Mouse (Mus musculus) brain, embryonic 18.5 days (tissue): Measurements from ENCODE around the gene Tmem168.

Experiments used
- DNase-seq: peaks from one replicate; pipeline ENCODE4 v3.0.0-alpha.2; 2012; ENCODE audit warnings: low read depth, low spot score

Gene Tmem168

DNA sequence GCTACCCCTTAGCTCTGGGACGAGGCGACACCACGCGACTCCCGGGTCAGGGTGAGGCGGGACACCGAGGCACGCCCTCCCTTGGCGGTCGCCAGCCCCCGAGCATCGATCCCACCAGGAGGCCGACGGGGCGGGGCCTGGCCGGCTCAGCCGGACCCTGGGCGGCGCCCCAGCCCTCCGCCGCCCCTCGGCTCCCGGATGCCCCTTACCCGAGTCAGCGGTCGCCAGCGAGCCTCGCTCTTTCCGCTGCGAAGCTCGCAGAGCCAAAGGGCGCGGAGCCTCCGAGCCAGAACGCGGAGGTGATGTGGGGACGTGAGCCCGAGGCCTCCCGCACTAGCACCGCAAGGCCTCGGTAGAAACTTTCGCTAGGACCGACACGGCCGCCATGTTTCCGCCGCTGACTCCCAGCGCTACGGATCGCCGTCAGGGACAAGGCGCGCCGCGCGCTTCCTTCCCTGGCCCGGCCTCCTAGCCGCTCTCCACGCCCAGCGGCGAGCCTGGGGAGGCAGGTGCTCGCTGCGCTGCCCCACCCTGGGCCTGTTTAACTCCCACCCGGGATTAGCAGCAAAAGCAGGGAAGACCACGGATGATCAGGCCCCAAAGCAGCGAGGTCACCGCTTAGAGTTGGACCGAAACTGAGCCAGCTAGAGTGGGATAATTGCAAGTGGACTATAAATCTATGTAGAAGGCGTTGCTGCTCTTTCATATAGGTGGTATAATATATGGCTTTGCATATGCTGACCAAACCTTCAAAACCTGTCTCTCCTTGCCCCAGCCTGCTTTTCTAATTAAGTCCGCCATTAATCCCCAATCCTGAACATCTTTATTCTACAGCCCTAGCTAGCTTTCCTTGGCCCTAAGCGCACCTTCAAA, at the start of gene Tmem168:
Gene Tmem168, minus strand, starts transcription at position 480 of the 873 bp plus-strand sequence.
- peak; percentile 76 for DNase-seq

DNA sequence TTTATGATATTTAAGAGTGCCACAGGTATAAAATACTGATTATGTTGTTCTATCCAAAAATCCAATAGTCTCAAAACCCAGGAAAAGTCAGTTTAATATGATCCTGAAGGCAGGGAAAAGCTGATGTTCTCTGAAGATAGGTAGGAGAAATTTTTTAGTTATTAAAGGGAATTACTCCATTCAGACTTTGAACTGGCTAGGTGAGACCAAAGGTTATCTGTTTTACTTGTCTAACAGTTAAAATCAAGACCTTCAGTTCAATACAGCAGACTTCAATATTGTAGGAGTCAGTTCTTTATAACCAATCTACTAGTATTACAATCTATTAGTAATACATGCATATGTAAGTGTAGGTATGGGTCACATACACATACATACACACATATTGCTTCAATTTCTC, 46.2 kb upstream of the Tmem168 start:
- DNase-seq: no peak

DNA sequence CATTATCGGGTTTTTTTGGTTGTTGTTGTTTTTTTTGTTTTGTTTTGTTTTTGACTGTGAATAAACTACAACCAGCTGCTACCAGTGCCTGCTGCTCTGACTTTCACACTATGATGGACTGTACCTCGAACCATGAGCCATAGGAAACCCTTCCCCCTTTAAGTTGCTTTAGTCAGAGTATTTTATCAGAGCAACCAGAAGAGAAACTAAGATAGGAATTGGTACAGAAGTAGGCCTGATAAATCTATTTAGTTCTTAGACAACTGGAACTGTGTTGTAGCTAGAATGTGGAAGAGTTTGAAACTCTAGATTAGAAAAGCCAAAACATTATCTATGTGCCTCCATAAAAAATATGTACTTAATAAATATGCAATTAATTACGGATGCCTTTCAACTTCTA, 44.4 kb upstream of the Tmem168 start:
- DNase-seq: no peak

DNA sequence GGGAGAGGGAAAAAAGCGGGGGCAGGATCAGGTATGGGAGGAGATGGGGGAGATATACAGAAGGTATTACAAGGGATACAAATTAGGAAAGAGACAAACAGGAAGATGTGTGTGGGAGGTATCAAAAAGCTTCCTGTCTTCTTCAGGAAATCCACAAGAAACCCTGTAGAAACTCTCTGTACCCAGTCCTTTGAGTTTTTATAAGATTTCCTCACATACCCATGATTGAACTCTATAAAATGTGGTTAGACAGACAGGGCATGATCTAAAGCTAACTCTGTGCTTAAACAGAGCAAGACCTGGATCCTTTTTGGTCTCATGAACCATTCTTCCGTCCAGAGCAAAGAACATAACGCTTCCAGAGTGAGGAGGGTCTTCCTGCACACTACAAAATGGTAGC, 43.0 kb upstream of the Tmem168 start:
- DNase-seq: no peak

DNA sequence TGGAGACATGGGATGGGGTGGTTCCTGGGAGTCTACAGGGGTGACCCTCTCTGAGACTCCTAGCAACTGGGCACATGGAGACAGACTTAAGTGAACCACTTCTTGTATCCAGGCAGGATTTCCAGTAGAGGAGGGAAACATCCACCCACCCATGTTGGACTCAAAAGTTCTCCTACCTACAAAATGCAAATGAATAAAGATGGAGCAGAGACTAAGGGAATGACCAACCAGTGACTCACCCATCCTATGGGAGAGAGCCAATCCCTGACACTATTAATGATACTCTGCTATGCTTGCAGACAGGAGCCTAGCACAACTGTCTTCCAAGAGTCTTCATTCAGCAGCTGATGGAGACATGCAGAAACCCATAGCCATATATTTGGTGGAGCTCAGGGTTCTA, 40.4 kb upstream of the Tmem168 start:
- DNase-seq: no peak

DNA sequence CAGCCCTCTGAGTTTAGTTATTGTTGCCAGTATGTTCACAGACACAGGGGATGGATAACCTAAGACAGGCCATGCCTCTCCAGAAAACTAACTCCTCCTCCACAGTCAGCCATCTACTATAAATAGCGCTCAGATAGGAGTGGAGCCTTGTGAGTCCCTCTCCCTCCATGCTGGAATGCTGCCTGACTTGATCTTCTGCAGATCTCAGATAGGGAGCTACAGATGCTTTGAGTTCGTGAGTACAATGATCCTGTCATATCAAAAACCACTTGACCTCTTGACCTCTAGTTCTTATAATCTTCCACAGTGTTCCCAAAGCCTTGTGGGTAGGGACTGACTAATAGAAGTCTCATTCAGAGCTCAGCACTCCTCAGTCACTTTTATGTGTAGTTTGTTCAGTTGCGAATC, 28.7 kb upstream of the Tmem168 start:
- DNase-seq: no peak

DNA sequence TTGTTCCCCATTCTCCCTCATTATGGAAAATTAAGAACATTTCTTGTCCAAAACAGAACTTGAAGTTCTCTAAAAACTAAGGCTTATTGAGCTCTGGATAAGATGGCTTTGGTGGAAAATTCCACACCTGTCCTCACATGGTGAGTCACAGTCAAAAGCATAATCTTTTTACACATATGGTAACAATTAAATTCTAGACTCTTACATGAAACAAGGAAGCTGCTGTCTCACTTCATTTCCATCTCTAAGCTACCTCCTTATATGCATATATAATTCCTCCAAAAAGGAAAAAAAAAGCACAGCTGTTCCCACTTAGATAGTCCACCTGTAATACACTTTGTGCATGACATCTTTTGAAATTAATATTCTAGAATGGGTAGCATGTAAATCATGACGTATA, 24.7 kb upstream of the Tmem168 start:
- no peak for DNase-seq

DNA sequence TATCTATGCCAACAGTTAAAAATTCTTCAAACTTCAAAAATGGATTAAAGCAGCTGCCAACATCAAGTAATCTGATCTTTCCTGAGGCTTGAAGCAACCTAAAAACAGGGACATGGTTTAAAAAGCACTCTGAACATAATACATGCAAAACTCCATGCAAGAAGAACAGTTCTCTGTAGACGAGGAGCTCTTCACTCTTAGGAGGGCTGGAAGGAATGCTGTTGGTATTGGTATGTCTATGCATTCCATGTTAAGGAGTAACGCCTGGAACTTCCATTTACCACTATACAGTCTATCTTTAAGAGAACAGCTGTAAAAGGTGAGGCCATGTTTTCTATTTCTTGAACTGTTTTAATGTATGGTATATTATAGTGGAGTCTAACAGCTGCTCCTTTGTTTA, 22.7 kb upstream of the Tmem168 start:
- no peak for DNase-seq

DNA sequence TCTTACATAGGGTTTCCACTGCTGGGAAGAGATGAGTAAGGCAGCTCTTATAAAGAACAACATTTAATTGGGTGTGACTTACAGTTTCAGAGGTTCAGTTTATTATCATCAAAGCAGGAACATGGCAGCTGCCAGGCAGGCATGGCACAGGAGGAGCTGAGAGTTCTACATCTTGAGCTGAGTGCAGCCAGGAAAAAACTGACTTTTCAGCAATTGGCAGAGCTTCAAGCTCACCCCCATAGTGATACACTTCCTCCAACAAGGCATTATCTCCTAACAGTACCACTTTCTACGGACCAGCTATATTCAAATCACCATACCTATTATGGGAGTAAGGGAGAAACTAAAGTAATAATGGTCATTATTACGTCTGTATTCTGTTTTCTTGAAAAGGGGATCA, 11.7 kb upstream of the Tmem168 start:
- DNase-seq: no peak

DNA sequence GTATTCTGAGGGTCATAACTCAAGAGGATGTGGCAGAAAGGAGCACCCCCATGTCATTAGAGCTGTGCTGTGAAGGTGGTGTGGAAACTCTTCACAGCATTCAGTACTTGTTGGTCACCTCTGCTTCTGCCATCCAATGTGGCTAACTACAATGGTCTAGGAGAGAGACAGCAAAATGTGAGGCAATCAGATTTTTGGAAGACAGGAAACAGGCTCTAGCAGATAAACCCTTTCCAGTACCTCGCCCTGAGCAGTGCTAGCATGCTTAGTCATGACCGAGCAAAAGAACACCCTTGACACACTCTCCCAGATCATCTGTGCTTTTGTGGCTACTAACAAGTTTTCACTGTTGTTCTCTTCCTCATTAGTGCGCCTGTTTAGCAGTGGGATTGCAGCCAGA, 9.2 kb upstream of the Tmem168 start:
- no peak for DNase-seq

DNA sequence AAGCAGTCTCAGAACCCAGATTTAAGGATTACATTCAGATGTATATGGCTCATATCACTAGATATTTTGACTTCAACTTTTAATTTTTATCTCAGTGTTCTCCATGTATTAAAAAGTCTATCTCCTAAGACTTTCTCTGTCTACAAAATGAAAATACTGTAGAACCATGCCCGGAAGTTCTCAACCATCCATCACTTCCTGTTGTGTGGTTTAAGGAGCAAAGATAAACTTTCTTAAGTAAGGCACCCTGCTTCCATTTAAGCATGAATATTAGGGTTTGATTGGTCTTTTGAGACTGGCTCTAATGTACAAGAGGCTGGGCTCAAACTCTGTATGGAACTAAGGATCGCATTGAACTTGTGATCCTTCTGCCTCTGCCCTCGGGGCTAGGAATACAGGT, 6.7 kb upstream of the Tmem168 start:
- no peak for DNase-seq

DNA sequence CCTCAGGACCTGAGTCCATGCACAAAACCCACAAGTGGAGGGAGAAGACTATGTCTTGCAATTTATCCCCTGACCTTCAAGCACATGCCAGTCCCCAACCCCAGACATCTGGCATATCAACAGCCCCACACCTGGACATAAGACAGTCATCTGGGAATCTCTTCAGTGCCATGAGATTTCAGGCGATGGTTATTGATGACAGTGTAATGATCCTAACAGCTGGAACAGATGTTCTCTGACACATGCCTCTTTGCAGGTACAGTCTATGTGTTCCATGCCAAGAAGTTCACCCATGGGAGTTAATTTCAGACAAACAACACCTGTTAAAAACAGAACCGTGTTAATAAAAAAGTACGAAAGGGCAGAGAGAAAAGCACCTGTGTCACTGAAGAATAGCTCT, 5.8 kb upstream of the Tmem168 start:
- DNase-seq: no peak

DNA sequence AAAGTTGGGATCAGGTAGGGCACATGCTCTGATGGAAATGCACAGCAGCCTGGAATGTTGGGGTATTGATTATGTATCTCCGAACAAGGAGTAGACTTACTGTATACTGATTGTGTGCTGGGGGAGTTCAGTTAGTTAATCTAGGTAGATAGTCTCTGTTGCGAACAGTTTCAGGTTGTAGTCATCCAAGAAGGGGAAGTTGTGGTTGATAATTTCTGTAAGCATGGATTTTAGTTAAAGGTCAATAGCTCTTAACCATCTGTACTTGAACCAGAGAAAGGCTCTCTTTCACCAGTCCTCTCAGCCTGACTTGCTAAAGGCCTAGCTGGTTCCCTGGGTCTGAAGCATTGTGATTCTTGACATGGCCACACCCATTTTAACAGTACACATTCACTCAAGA, 3.0 kb upstream of the Tmem168 start:
- no peak for DNase-seq

DNA sequence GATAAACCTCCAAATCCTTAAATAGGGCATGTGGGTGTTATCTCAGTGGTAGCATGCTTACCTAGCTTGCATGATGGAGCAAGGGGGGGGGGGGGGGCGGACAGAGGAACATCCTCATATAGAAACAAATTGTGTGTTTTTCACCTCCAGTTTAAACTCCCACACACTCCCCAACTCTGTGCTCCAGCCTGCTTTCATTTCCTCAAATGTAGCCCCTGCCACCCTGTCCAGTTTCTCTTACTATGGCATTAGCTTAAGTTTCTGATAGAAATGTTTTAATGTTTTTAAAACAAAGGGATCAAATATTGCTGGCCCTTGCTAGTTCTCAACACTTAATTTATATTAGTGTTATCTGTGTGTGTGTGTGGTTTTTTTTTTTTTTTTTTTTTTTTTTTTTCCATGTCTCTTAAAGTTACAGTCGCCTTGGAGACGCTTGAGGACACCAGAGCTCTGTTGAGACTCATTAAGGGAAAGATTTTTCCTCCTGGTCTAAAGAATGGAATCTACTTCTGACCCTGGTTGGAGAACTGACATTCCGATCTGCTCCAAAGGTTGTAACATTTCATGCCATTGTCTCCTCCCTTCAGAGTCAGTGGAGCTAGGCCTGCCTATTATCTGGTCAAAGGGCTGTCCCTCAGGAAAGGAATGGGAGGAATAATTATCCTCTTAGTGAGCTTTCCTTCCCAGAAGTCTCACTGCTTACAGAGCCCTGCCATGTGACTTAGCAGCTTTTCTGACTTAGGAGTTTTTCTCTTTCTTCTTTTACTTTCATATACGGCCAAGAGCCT, 1.6 kb upstream of the Tmem168 start:
- no peak for DNase-seq

DNA sequence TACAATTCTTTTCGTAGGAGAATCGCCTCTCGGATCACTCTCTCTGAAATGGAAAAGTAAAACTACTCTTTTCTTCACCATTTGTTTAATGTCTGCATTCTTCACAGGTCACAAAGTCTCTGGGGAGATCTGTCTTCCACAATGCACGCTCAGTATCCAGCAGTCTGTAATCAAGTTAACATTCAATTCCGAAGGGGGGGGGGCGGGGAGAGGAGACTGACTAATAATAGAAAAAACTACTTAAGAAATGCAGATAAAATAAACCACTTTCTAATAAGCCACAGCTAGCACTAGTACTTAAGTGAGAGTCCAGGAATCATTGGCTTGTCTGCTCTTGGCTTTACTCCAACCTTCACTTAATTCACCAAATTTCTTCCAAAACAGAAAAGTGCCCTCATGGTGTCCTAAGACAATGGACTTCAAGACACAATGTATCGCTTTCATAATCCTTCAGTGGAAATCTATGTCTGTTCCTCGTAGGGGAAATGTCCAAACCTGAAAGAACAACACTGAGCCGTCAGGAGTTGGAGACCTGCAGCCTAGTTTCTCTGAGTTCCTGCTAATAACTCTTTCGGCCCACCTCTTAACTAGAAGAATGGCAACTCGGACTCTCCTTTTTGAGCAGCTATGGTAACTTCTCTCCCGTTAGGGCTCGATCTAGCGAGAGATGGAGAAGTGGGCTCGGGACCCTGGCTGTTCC, 829 bp downstream of the Tmem168 start:
- peak; percentile 0 for DNase-seq

DNA sequence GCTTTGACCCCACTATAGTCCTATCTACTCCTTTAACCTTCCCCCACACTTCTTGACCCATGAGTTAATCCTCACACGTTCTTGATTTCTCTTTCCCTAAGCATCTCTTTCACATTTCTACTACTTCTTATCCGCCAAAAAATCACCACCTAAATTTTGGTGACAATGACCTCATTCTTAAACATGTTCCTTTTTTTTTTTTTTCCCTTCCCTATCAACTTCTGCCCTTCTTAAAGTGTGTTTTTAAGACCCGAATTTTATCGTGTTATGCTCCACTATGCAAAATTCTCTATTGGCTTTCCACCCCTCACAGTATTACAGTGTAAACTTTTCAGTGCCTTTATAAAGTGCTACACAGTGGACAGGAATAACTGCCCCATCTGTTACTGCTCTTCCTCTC, 1.5 kb downstream of the Tmem168 start:
- DNase-seq: no peak

DNA sequence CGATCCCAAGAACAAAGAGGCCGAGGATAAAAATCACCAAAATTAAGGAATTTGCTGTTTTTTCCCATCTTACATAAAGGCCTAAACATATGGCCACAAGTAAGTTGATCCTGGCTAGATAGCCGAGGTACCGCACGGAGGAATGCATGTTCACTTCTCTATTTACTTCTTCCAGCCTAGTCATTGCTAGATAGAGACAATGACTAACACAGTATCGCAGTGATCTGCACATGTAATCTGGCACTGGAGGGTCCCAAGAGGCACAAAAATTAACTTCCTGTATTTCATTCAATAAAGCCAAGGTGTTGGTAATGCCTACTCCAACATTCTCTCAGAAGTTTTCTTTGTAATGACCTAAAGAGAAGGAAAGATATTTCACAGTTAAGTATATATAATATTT, 4.8 kb downstream of the Tmem168 start:
- no peak for DNase-seq

DNA sequence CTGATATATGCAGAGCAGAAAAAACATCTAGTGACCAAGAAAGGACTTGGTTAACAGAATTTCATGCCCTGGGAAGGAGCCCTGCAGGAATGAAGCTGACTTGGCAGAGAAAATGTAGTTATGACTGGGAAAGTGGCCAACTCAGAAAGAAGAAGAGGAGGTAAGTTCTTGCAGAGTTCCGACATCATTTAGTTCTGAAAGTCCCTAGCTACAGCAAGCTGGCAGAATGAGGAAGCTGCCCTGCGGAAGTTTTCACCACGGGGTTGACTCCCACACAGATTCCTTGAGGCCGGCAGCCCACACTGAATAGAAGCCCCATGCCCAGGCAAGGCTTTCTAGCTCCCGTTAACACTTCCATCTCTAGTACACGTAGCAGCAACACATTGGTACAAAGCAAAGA, 6.3 kb downstream of the Tmem168 start:
- DNase-seq: no peak

DNA sequence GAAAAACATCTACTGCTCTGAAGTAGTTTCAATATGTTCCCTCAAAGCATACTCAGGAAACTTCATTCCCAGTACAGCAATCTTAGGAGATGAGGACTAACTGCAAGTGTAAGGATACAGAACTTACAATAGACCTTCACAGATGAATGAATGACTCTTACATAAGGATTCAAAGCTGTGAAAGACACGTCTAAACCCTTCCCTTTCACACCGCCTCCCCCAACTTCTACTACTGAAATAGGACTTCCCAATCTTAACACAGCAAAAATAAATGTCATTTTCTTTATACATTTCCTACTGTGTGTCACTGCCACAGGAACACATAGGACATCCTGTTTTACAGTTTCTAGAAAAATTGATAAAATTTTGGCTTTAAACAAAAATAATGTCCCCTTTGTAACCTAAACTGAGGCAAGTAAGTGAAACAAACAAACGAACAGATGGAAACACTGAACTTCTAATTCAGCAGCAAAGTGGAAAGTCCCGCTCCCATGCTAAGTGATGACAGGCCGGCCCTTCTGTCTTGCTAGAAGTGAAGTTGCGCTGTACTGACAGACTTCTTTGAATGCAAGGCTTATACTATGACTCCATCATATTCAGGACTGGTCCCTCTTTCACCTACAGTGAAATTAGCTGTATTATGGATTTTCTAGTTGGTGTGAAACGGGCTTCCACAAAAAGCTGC, 9.5 kb downstream of the Tmem168 start:
- no peak for DNase-seq

DNA sequence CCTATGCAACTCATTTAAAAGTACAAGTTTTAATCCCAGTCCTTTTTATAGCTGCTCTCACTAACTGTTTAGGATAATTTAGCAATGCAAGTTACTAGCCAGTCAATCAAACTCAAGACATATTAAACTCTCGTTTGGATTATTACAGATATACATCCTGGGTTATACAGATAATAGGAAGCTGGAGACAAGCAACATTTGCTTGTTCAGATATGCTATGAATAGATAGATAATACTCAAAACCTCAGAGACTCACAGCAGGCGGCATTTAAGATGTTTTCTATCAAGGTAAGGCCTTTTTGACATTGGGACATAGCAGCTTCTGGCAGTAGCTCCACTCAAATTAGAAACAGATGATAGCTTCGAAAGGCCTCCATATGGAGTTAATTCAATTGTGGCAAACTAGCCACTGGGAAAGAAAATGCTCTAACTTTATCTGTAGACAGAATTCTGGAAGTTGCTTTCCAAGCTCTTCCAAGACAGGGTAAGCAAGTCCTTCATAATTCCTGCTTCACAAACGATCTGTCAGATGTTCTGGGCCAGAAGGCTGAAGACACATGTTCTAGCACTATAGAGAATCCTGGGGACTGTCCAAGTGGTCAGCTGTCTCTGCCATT, 15.1 kb downstream of the Tmem168 start:
- DNase-seq: no peak

DNA sequence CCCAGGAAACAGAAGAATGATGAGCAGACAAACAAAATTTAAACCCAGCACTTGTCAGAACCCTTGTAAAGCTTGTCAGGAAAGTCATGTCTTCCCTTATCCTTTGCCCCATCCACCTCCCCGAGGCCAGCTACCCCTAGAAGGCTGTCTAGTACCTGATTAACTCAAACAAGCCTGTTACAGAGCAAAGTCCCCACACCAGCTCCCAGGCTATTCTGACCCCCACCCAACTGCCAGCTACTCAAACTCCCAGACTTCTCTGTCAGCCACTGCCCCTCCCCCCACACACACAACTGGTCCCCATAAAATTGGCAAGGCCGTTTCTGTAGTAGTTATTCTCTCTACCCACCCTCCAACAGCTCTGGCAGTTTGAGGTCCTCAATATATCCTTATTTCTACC, 21.3 kb downstream of the Tmem168 start:
- no peak for DNase-seq
